Mouse (Mus musculus) lung, adult 2 months (tissue): ENCODE measurements around the gene Nrcam.

Source experiments
- CTCF ChIP-seq: fragments of 200-500 bp; IDR thresholded peaks from 2 replicates; pipeline ENCODE4 v1.5.1; 2011; ENCODE audit warnings: mild to moderate bottlenecking, low read length, control low read depth; ENCODE audit not compliant: insufficient read depth
- POLR2A ChIP-seq: fragments of 200-500 bp; IDR thresholded peaks from 2 replicates; pipeline ENCODE4 v1.6.1; 2011; ENCODE audit warnings: low read depth, mild to moderate bottlenecking, control low read depth, low read length, borderline replicate concordance; ENCODE audit errors: extremely low read depth

GRCm38 (mm10) chr12:44388220-44388619, 59.5 kb downstream of the Nrcam start:
- no peak for TF ChIP-seq CTCF
- no peak for TF ChIP-seq POLR2A
